Mouse (Mus musculus): ENCODE results near the gene Nod1.

DNA sequence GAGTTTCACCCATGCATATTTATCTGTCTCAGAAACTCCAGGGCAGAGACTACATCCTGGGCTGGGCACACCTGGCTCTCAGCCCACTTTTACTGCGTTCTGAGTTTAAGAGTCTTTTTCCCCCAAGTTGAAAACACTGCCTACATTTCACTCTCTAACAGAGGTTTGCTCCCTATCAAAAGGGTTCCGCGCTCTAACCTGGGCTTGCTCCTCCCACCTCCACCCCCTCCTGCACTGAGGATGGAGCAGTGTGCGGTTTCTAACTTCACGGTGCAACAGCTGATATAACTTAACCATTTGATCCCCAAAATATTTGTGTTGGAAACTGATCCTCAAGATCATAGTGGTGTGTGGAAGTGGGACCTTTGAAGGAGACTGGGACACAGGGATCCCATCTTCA, 7.2 kb downstream of the Nod1 start:
- no peak for TF ChIP-seq POLR2A (IDR thresholded peaks at IDR 0.05; ENCODE audit: insufficient read depth, low read length)
- no peak for TF ChIP-seq CTCF (IDR thresholded peaks at IDR 0.05; ENCODE audit: low read depth, low read length)
- TF ChIP-seq EP300 (IDR thresholded peaks at IDR 0.05; ENCODE audit: insufficient read depth, low read depth, low read length): no peak
